Mouse (Mus musculus) C2C12 (cell line): ENCODE measurements at regions not wholly inside any gene's neighbourhood (a gene's known extent, or its start where the extent isn't known, plus 50 kb on each side); places are given as distances from the start of the nearest gene placed in this dataset.

Experiments used
- CTCF ChIP-seq: IDR thresholded peaks from one replicate; pipeline ENCODE4 v1.5.1; 2011; ENCODE audit not compliant: control insufficient read depth, insufficient read depth, insufficient read length
- MAX ChIP-seq: IDR thresholded peaks from one replicate; pipeline ENCODE4 v1.6.1; 2011; ENCODE audit warnings: mild to moderate bottlenecking, control low read depth
- MYOD1 ChIP-seq: IDR thresholded peaks from one replicate; pipeline ENCODE4 v1.6.1; 2011; ENCODE audit warnings: low read depth; ENCODE audit not compliant: control insufficient read depth, insufficient read length
- MYOG ChIP-seq: IDR thresholded peaks from one replicate; pipeline ENCODE4 v1.6.1; 2011; ENCODE audit not compliant: control insufficient read depth, insufficient read length; ENCODE audit errors: extremely low read depth
- USF1 ChIP-seq: IDR thresholded peaks from one replicate; pipeline ENCODE4 v1.6.1; 2011; ENCODE audit warnings: low read depth, mild to moderate bottlenecking, control low read depth, moderate library complexity

GRCm38 (mm10) chr3:137525606-137526575, 95.5 kb upstream of the Ddit4l start:
- TF ChIP-seq CTCF: no peak
- TF ChIP-seq USF1: no peak
- TF ChIP-seq MAX: no peak
- TF ChIP-seq MYOD1: no peak
- TF ChIP-seq MYOG: no peak
